Mouse (Mus musculus) heart, embryonic 16.5 days (tissue): ENCODE measurements around the gene Igf1r. TPM values are rescaled to one million over a fixed set of nuclear protein-coding genes. Genes with fewer than 3 reads are reported as not detected.

Experiments used
- ATAC-seq: fragments of 200-750 bp; cut with Nextera tagmentation; replicated peaks from 2 replicates; pipeline ENCODE4 v1.8.0; 2017; ENCODE audit warnings: moderate number of reproducible peaks; ENCODE audit not compliant: insufficient read depth, low FRiP score; ENCODE audit errors: extremely low read depth
- H3K27ac ChIP-seq: fragments of 300-500 bp; sonication (generic); 2 replicates; pipeline ENCODE4 v1.5.1; 2014; ENCODE audit warnings: mild to moderate bottlenecking, low read length, control low read depth, moderate library complexity
- H3K27me3 ChIP-seq: fragments of 300-500 bp; sonication (generic); 2 replicates; pipeline ENCODE4 v1.6.1; 2014; ENCODE audit warnings: low read length, mixed read lengths; ENCODE audit not compliant: control insufficient read depth, insufficient read depth
- H3K36me3 ChIP-seq: fragments of 300-500 bp; sonication (generic); 2 replicates; pipeline ENCODE4 v1.6.1; 2014; ENCODE audit not compliant: control insufficient read depth, insufficient read depth
- H3K4me1 ChIP-seq: fragments of 300-500 bp; sonication (generic); 2 replicates; pipeline ENCODE4 v1.6.1; 2014; ENCODE audit warnings: low read length, mixed read lengths; ENCODE audit not compliant: control insufficient read depth, insufficient read depth
- H3K4me2 ChIP-seq: fragments of 300-500 bp; sonication (generic); 2 replicates; pipeline ENCODE4 v1.6.1; 2014; ENCODE audit warnings: low read depth, mild to moderate bottlenecking, control low read depth, low read length
- H3K4me3 ChIP-seq: fragments of 300-500 bp; sonication (generic); 2 replicates; pipeline ENCODE4 v1.5.1; 2014; ENCODE audit warnings: mild to moderate bottlenecking, control low read depth, low read length
- H3K9ac ChIP-seq: fragments of 300-500 bp; sonication (generic); 2 replicates; pipeline ENCODE4 v1.6.1; 2014; ENCODE audit warnings: low read length, control low read depth
- H3K9me3 ChIP-seq: fragments of 300-500 bp; sonication (generic); replicated peaks from 2 replicates; pipeline ENCODE4 v1.6.1; 2016; ENCODE audit warnings: low read length; ENCODE audit not compliant: control insufficient read depth
- WGBS: fragments of 180-500 bp; shearing (Covaris S2); extraction: QIAGEN DNeasy Blood & Tissue Kit; methylation state at CpG from one replicate; pipeline ENCODE4 v1.1.7; 2014; 5-methylcytosine and 5-hydroxymethylcytosine counted together
- polyA plus RNA-seq: library from polyadenylated mRNA; unstranded; fragments of >200 nt; fragmentation: Nextera tagmentation; extraction: Ambion mirVana; gene quantifications from 2 replicates; pipeline ENCODE4 v1.2.1, GENCODE M21; 2015

The Igf1r gene
- polyA plus RNA-seq, 1 experiment from 2014 or later = 16.4 TPM

- Histone ChIP-seq H3K36me3 (no peaks in the 10 kb centered on the region), H3K4me2 (no peak overlapping the region), H3K27me3 (no peaks in the 10 kb centered on the region; the same call in 1 of the 2 replicates), H3K9ac (no peak overlapping the region), H3K4me1 (peaks cover 13% of the 10 kb centered on the region), H3K27ac (no peak overlapping the region), H3K4me3 (no peak overlapping the region), H3K9me3 (no peaks in the 10 kb centered on the region)
- ATAC-seq = no peak
- 45% methylated on average over 2 of the region's 2 CpGs for WGBS
Measured at GRCm38 (mm10) chr7:67924215-67924614, 28.4 kb upstream of the Igf1r start.

GRCm38 (mm10) chr7:67930132-67930531, 22.5 kb upstream of the Igf1r start:
- 78% methylated on average over 3 of the region's 3 CpGs for WGBS
- Histone ChIP-seq H3K4me3 (no peak overlapping the region), H3K4me2 (no peak overlapping the region), H3K9me3 (no peaks in the 10 kb centered on the region), H3K36me3 (no peaks in the 10 kb centered on the region), H3K9ac (no peak overlapping the region), H3K27ac (no peak overlapping the region), H3K27me3 (no peaks in the 10 kb centered on the region; the same call in 1 of the 2 replicates), H3K4me1 (no peaks in the 10 kb centered on the region)
- ATAC-seq = no peak

- H3K27ac ChIP-seq = no peak overlapping the region
- no peak for ATAC-seq
- no peaks in the 10 kb centered on the region for H3K36me3 ChIP-seq
- H3K9me3 ChIP-seq = no peaks in the 10 kb centered on the region
- H3K4me1 ChIP-seq = no peaks in the 10 kb centered on the region
- H3K4me2 ChIP-seq = no peak overlapping the region
- H3K4me3 ChIP-seq = no peak overlapping the region
- H3K9ac ChIP-seq = no peak overlapping the region
- WGBS = 81% methylated on average over 7 of the region's 7 CpGs
- no peaks in the 10 kb centered on the region for H3K27me3 ChIP-seq
Measured at GRCm38 (mm10) chr7:67936801-67937200, 15.8 kb upstream of the Igf1r start.

GRCm38 (mm10) chr7:67943805-67944204, 8.8 kb upstream of the Igf1r start:
- H3K9ac ChIP-seq = no peak overlapping the region
- no peaks in the 10 kb centered on the region for H3K9me3 ChIP-seq
- no peaks in the 10 kb centered on the region for H3K36me3 ChIP-seq
- H3K4me2 ChIP-seq = no peak overlapping the region
- WGBS = 49% methylated on average over 9 of the region's 9 CpGs
- no peaks in the 10 kb centered on the region for H3K27me3 ChIP-seq
- no peak overlapping the region for H3K4me3 ChIP-seq
- no peaks in the 10 kb centered on the region for H3K4me1 ChIP-seq
- ATAC-seq = no peak
- H3K27ac ChIP-seq = no peak overlapping the region

- Histone ChIP-seq H3K4me2 (no peak overlapping the region), H3K27ac (no peak overlapping the region), H3K36me3 (no peaks in the 10 kb centered on the region), H3K9ac (no peak overlapping the region), H3K4me1 (no peaks in the 10 kb centered on the region; the same call in 1 of the 2 replicates), H3K9me3 (no peaks in the 10 kb centered on the region), H3K4me3 (no peak overlapping the region), H3K27me3 (no peaks in the 10 kb centered on the region)
- no peak for ATAC-seq
- 29% methylated on average over 1 of the region's 1 CpGs for WGBS
Measured at GRCm38 (mm10) chr7:67946901-67947300, 5.7 kb upstream of the Igf1r start.

GRCm38 (mm10) chr7:67950346-67950814, 2.2 kb upstream of the Igf1r start:
- Histone ChIP-seq H3K27me3 (no peaks in the 10 kb centered on the region), H3K9me3 (no peaks in the 10 kb centered on the region), H3K36me3 (no peaks in the 10 kb centered on the region), H3K4me3 (peak overlapping the region; percentile 91), H3K4me2 (peak overlapping the region; percentile 99), H3K9ac (peak overlapping the region; percentile 96), H3K27ac (peak overlapping the region; percentile 99), H3K4me1 (peaks cover 7% of the 10 kb centered on the region)
- under 1% methylated on average over 24 of the region's 24 CpGs for WGBS
- no peak for ATAC-seq

- peak; percentile 74 for ATAC-seq
- under 1% methylated on average over 58 of the region's 71 CpGs for WGBS
Measured at GRCm38 (mm10) chr7:67950815-67951531, 1.7 kb upstream of the Igf1r start.

GRCm38 (mm10) chr7:67951532-67952035, 1.0 kb upstream of the Igf1r start:
- H3K27me3 ChIP-seq = no peaks in the 10 kb centered on the region
- 0% methylated on average over 55 of the region's 73 CpGs for whole genome bisulfite sequencing

More at GRCm38 (mm10) chr7:67950815-67951531, 1.7 kb upstream of the Igf1r start:
- Histone ChIP-seq H3K27me3 (no peaks in the 10 kb centered on the region), H3K4me2 (peak overlapping the region; percentile 99), H3K9ac (peak overlapping the region; percentile 96), H3K27ac (peak overlapping the region; percentile 99), H3K4me1 (peaks cover 10% of the 10 kb centered on the region), H3K9me3 (no peaks in the 10 kb centered on the region), H3K36me3 (no peaks in the 10 kb centered on the region), H3K4me3 (peak overlapping the region; percentile 91)

GRCm38 (mm10) chr7:67952036-67952681, 468 bp upstream of the Igf1r start:
- peaks cover 18% of the 10 kb centered on the region for H3K4me1 ChIP-seq
- peak overlapping the region; percentile 91 for H3K4me3 ChIP-seq
- peak overlapping the region; percentile 99 for H3K27ac ChIP-seq
- H3K27me3 ChIP-seq = no peaks in the 10 kb centered on the region
- no peaks in the 10 kb centered on the region for H3K36me3 ChIP-seq
- H3K9ac ChIP-seq = peak overlapping the region; percentile 96
- under 1% methylated on average over 89 of the region's 91 CpGs for whole genome bisulfite sequencing
- peak overlapping the region; percentile 99 for H3K4me2 ChIP-seq
- H3K9me3 ChIP-seq = no peaks in the 10 kb centered on the region
- ATAC-seq = peak; percentile 49

More at GRCm38 (mm10) chr7:67951532-67952035, 1.0 kb upstream of the Igf1r start:
- ATAC-seq = peak; percentile 85
- Histone ChIP-seq H3K4me1 (peaks cover 14% of the 10 kb centered on the region), H3K4me3 (peak overlapping the region; percentile 91), H3K36me3 (no peaks in the 10 kb centered on the region), H3K9me3 (no peaks in the 10 kb centered on the region), H3K9ac (peak overlapping the region; percentile 96), H3K27ac (peak overlapping the region; percentile 99), H3K4me2 (peak overlapping the region; percentile 99)
